Mouse (Mus musculus) cerebellum, adult 2 months (tissue): ENCODE data around the gene Reps1.

Experiments
- CTCF ChIP-seq: fragments of 200-500 bp; IDR thresholded peaks from 2 replicates; pipeline ENCODE4 v1.5.1; 2011; ENCODE audit warnings: low read depth, mild to moderate bottlenecking, control low read depth, low read length, moderate library complexity, borderline replicate concordance; ENCODE audit not compliant: insufficient read depth
- POLR2A ChIP-seq: fragments of 200-500 bp; IDR thresholded peaks from 2 replicates; pipeline ENCODE4 v1.6.1; 2011; ENCODE audit warnings: low read length, control low read depth, borderline replicate concordance; ENCODE audit not compliant: insufficient read depth

GRCm38 (mm10) chr10:18066031-18066439, 10.4 kb downstream of the Reps1 start:
- TF ChIP-seq POLR2A (no peak), CTCF (no peak)
